Mouse (Mus musculus): ENCODE results near the gene Bahd1. TPM values are rescaled to one million over a fixed set of nuclear protein-coding genes. Genes with fewer than 3 reads are reported as not detected.

Bahd1 gene
- total RNA-seq (2014; rRNA removed) = 2.3 and 3.1 TPM in 2 replicates
- polyA plus RNA-seq (2012; rRNA removed) = 5.8 and 6.3 TPM in 2 replicates

- peak within 1 kb of the TSS; percentile 88; the same call in 1 of the 2 replicates for H3K4me3 ChIP-seq (ENCODE audit: insufficient read depth, low read depth, low read length)
- 0 out of 2 replicates have a peak, but pooled peaks cover 9% of the 10 kb centered on the region for H3K27me3 ChIP-seq (ENCODE audit: control insufficient read depth, insufficient read depth, low read length)
- H3K9ac ChIP-seq (ENCODE audit: low read depth, low read length) = peak within 1 kb of the TSS; percentile 43
- TF ChIP-seq POLR2A (IDR thresholded peaks at IDR 0.05; ENCODE audit: extremely low read depth, insufficient read depth, low read length) (no peak), CTCF (IDR thresholded peaks at IDR 0.05; ENCODE audit: low read depth, low read length) (no peak)
- H3K4me1 ChIP-seq (ENCODE audit: control insufficient read depth, insufficient read depth, low read length) = peaks cover 6% of the 10 kb centered on the region
- no peaks in the 10 kb centered on the region for H3K36me3 ChIP-seq (ENCODE audit: control insufficient read depth, insufficient read depth, low read length)
- H3K79me2 ChIP-seq (ENCODE audit: control insufficient read depth, insufficient read depth, low read length) = peaks cover 12% of the 10 kb centered on the region; the same call in 1 of the 2 replicates
- no peak for DNase-seq (ENCODE audit: extremely low read depth, low read depth, low spot score)
- no peak within 1 kb of the TSS for H3K27ac ChIP-seq (replicated peaks; ENCODE audit: insufficient read depth, low read depth, low read length)
- WGBS = 7% methylated on average over 32 of the region's 32 CpGs
Measured at GRCm38 (mm10) chr2:118899981-118900825, at the start of gene Bahd1. Bahd1 (plus strand) TSS chr2:118900377.

- Histone ChIP-seq H3K4me1 (ENCODE audit: control insufficient read depth, insufficient read depth, low read length) (no peaks in the 10 kb centered on the region), H3K36me3 (ENCODE audit: control insufficient read depth, insufficient read depth, low read length) (no peaks in the 10 kb centered on the region), H3K4me3 (ENCODE audit: insufficient read depth, low read depth, low read length) (no peak overlapping the region), H3K27me3 (ENCODE audit: control insufficient read depth, insufficient read depth, low read length) (no peaks in the 10 kb centered on the region), H3K79me2 (ENCODE audit: control insufficient read depth, insufficient read depth, low read length) (no peaks in the 10 kb centered on the region), H3K9ac (ENCODE audit: low read depth, low read length) (no peak overlapping the region), H3K27ac (replicated peaks; ENCODE audit: insufficient read depth, low read depth, low read length) (no peak overlapping the region)
- 70% methylated on average over 3 of the region's 3 CpGs for WGBS
- no peak for DNase-seq (ENCODE audit: extremely low read depth, low read depth, low spot score)
- TF ChIP-seq POLR2A (IDR thresholded peaks at IDR 0.05; ENCODE audit: extremely low read depth, insufficient read depth, low read length) = no peak
- TF ChIP-seq CTCF (IDR thresholded peaks at IDR 0.05; ENCODE audit: low read depth, low read length) = no peak
Measured at GRCm38 (mm10) chr2:118851756-118852155, 48.4 kb upstream of the Bahd1 start.

- peak within 1 kb of the TSS; percentile 77 for H3K27ac ChIP-seq (replicated peaks; ENCODE audit: insufficient read depth, low read depth, low read length)
- under 1% methylated on average over 34 of the region's 34 CpGs for WGBS
Measured at GRCm38 (mm10) chr2:118861454-118862339, 38.5 kb upstream of the Bahd1 start, which contains the start of gene Ivd. Ivd (plus strand) TSS chr2:118861954.

GRCm38 (mm10) chr2:118862340-118862675, 37.9 kb upstream of the Bahd1 start:
- Histone ChIP-seq H3K27me3 (ENCODE audit: control insufficient read depth, insufficient read depth, low read length) (no peaks in the 10 kb centered on the region), H3K4me1 (ENCODE audit: control insufficient read depth, insufficient read depth, low read length) (peaks cover 8% of the 10 kb centered on the region; the same call in 1 of the 2 replicates), H3K27ac (replicated peaks; ENCODE audit: insufficient read depth, low read depth, low read length) (peak overlapping the region; percentile 77), H3K79me2 (ENCODE audit: control insufficient read depth, insufficient read depth, low read length) (peaks cover 24% of the 10 kb centered on the region), H3K9ac (ENCODE audit: low read depth, low read length) (peak overlapping the region; percentile 87), H3K36me3 (ENCODE audit: control insufficient read depth, insufficient read depth, low read length) (peaks cover 12% of the 10 kb centered on the region), H3K4me3 (ENCODE audit: insufficient read depth, low read depth, low read length) (peak overlapping the region; percentile 72)
- WGBS = 40% methylated on average over 2 of the region's 3 CpGs
- TF ChIP-seq POLR2A (IDR thresholded peaks at IDR 0.05; ENCODE audit: extremely low read depth, insufficient read depth, low read length) (no peak), CTCF (IDR thresholded peaks at IDR 0.05; ENCODE audit: low read depth, low read length) (no peak)
- no peak for DNase-seq (ENCODE audit: extremely low read depth, low read depth, low spot score)

More at GRCm38 (mm10) chr2:118861454-118862339, 38.5 kb upstream of the Bahd1 start, which contains the start of gene Ivd:
- no peak for TF ChIP-seq CTCF (IDR thresholded peaks at IDR 0.05; ENCODE audit: low read depth, low read length)
- peak; percentile 97 for TF ChIP-seq POLR2A (IDR thresholded peaks at IDR 0.05; ENCODE audit: extremely low read depth, insufficient read depth, low read length)
- Histone ChIP-seq H3K9ac (ENCODE audit: low read depth, low read length) (peak within 1 kb of the TSS; percentile 87), H3K36me3 (ENCODE audit: control insufficient read depth, insufficient read depth, low read length) (peaks cover 12% of the 10 kb centered on the region), H3K4me3 (ENCODE audit: insufficient read depth, low read depth, low read length) (peak within 1 kb of the TSS; percentile 72), H3K79me2 (ENCODE audit: control insufficient read depth, insufficient read depth, low read length) (peaks cover 24% of the 10 kb centered on the region), H3K4me1 (ENCODE audit: control insufficient read depth, insufficient read depth, low read length) (peaks cover 8% of the 10 kb centered on the region; the same call in 1 of the 2 replicates), H3K27me3 (ENCODE audit: control insufficient read depth, insufficient read depth, low read length) (no peaks in the 10 kb centered on the region)
- DNase-seq (ENCODE audit: extremely low read depth, low read depth, low spot score) = peak; percentile 98

- DNase-seq (ENCODE audit: extremely low read depth, low read depth, low spot score) = no peak
- Histone ChIP-seq H3K27ac (replicated peaks; ENCODE audit: insufficient read depth, low read depth, low read length) (no peak overlapping the region), H3K79me2 (ENCODE audit: control insufficient read depth, insufficient read depth, low read length) (peaks cover 7% of the 10 kb centered on the region; the same call in 1 of the 2 replicates), H3K36me3 (ENCODE audit: control insufficient read depth, insufficient read depth, low read length) (peaks cover 16% of the 10 kb centered on the region), H3K27me3 (ENCODE audit: control insufficient read depth, insufficient read depth, low read length) (no peaks in the 10 kb centered on the region), H3K9ac (ENCODE audit: low read depth, low read length) (no peak overlapping the region), H3K4me1 (ENCODE audit: control insufficient read depth, insufficient read depth, low read length) (no peaks in the 10 kb centered on the region), H3K4me3 (ENCODE audit: insufficient read depth, low read depth, low read length) (no peak overlapping the region)
- 81% methylated on average over 3 of the region's 3 CpGs for WGBS
- TF ChIP-seq POLR2A (IDR thresholded peaks at IDR 0.05; ENCODE audit: extremely low read depth, insufficient read depth, low read length) = no peak
- no peak for TF ChIP-seq CTCF (IDR thresholded peaks at IDR 0.05; ENCODE audit: low read depth, low read length)
Measured at GRCm38 (mm10) chr2:118870601-118871000, 29.6 kb upstream of the Bahd1 start.
